Mouse (Mus musculus): Measurements from ENCODE around the gene AC109138.7. TPM values are rescaled to one million over a fixed set of nuclear protein-coding genes. Genes with fewer than 3 reads are reported as not detected.

Gene AC109138.7
- polyA plus RNA-seq, 1 experiment from 2014 or later = not detected

DNA sequence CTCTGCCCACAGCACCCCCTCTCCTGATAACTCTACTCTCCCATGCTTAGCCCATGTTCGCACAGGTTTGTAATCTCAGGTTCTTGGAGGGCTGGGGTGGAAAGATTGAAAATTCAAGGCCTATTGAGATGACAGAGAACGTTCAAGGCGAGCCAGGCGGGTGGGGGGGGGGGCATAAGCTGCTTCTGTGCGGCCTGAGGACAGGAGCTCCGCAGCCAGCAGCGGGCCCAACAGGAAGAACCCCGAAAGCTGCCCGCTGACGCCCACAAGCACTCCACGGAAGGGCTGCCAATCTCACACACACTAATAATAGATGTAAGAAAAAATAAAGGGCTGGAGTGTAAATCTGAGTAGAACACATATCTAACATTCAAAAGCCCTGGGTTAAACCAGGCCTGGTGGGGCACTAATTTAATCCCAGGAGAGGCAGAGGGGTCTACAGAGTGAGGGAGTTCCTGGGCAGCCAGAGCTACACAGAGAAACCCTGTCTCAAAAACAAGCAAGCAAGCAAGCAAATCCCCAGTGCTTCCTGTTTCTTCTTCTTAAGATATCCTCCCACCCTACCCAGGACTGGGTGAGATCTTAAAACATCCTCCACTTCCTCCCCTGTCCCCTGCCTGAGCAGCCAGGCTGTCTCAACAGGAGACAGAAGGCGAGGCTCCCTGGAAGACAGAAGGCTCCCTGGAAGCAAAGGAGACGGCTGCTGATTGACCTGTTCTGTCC is 10.4 kb upstream of the AC109138.7 start:
- ATAC-seq (peak; percentile 38), DNase-seq (ENCODE audit: low spot score) (peak; percentile 51)
- Histone ChIP-seq H3K4me1 (ENCODE audit: insufficient read depth, low read depth, low read length) (no peaks in the 10 kb centered on the region; the same call in 1 of the 2 replicates), H3K36me3 (ENCODE audit: insufficient read depth, low read length) (no peaks in the 10 kb centered on the region), H3K9me3 (ENCODE audit: low read length) (no peaks in the 10 kb centered on the region), H3K4me3 (ENCODE audit: low read depth, low read length) (no peak overlapping the region), H3K27ac (ENCODE audit: low read length) (peak overlapping the region; percentile 69), H3K4me2 (replicated peaks; ENCODE audit: low read depth, low read length) (no peak overlapping the region), H3K9ac (replicated peaks; ENCODE audit: low read depth) (no peak overlapping the region), H3K27me3 (replicated peaks; ENCODE audit: insufficient read depth, low read length) (no peaks in the 10 kb centered on the region)
- 51% methylated on average over 13 of the region's 13 CpGs for WGBS
- TF ChIP-seq EP300 (IDR thresholded peaks at IDR 0.05) (peak; percentile 49), CTCF (IDR thresholded peaks at IDR 0.05) (no peak)

DNA sequence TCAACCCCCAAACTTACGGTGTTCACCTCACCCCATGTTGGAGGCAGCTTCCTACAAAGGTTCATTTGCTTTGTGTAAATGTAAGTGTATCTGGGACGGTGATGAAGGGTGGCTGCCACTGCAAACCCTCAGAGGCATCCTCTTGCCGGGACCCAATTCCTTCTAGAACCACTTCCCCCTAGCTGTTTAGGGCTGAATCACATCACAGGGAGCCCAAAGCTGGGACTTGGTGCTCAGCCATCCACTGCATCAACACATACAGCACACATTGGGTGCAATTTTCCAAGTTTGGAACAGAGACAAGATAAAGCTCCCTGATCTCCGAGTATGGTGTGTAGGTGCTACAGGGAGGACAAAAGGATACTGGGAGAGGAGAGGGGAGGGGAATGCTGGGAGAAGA is 9.3 kb upstream of the AC109138.7 start:
- no peak for ATAC-seq
- WGBS = 62% methylated on average over 3 of the region's 4 CpGs
- Histone ChIP-seq H3K36me3 (ENCODE audit: insufficient read depth, low read length) (no peaks in the 10 kb centered on the region), H3K27ac (ENCODE audit: low read length) (no peak overlapping the region), H3K4me2 (replicated peaks; ENCODE audit: low read depth, low read length) (no peak overlapping the region), H3K4me3 (ENCODE audit: low read depth, low read length) (no peak overlapping the region), H3K4me1 (ENCODE audit: insufficient read depth, low read depth, low read length) (no peaks in the 10 kb centered on the region; the same call in 1 of the 2 replicates), H3K27me3 (replicated peaks; ENCODE audit: insufficient read depth, low read length) (no peaks in the 10 kb centered on the region), H3K9ac (replicated peaks; ENCODE audit: low read depth) (no peak overlapping the region), H3K9me3 (ENCODE audit: low read length) (no peaks in the 10 kb centered on the region)
- TF ChIP-seq CTCF (IDR thresholded peaks at IDR 0.05) (peak; percentile 37), EP300 (IDR thresholded peaks at IDR 0.05) (no peak)
- no peak for DNase-seq (ENCODE audit: low spot score)

- Histone ChIP-seq H3K27me3 (replicated peaks; ENCODE audit: insufficient read depth, low read length) (no peaks in the 10 kb centered on the region), H3K9me3 (ENCODE audit: low read length) (no peaks in the 10 kb centered on the region), H3K27ac (ENCODE audit: low read length) (no peak overlapping the region), H3K4me3 (ENCODE audit: low read depth, low read length) (no peak overlapping the region), H3K9ac (replicated peaks; ENCODE audit: low read depth) (no peak overlapping the region), H3K36me3 (ENCODE audit: insufficient read depth, low read length) (no peaks in the 10 kb centered on the region), H3K4me2 (replicated peaks; ENCODE audit: low read depth, low read length) (no peak overlapping the region), H3K4me1 (ENCODE audit: insufficient read depth, low read depth, low read length) (no peaks in the 10 kb centered on the region; the same call in 1 of the 2 replicates)
- WGBS = 0% methylated on average over 2 of the region's 2 CpGs
- ATAC-seq = peak; percentile 75
- TF ChIP-seq CTCF (IDR thresholded peaks at IDR 0.05) = peak; percentile 100
- no peak for TF ChIP-seq EP300 (IDR thresholded peaks at IDR 0.05)
- DNase-seq (ENCODE audit: low spot score) = peak; percentile 87
Observed at GRCm38 (mm10) chr19:4206971-4207370, 7.2 kb upstream of the AC109138.7 start.

GRCm38 (mm10) chr19:4208563-4208962 is 5.6 kb upstream of the AC109138.7 start:
- Histone ChIP-seq H3K36me3 (ENCODE audit: insufficient read depth, low read length) (no peaks in the 10 kb centered on the region), H3K27me3 (replicated peaks; ENCODE audit: insufficient read depth, low read length) (no peaks in the 10 kb centered on the region), H3K4me3 (ENCODE audit: low read depth, low read length) (no peak overlapping the region), H3K9ac (replicated peaks; ENCODE audit: low read depth) (no peak overlapping the region), H3K27ac (ENCODE audit: low read length) (no peak overlapping the region), H3K4me1 (ENCODE audit: insufficient read depth, low read depth, low read length) (peaks cover 7% of the 10 kb centered on the region), H3K9me3 (ENCODE audit: low read length) (no peaks in the 10 kb centered on the region), H3K4me2 (replicated peaks; ENCODE audit: low read depth, low read length) (no peak overlapping the region)
- DNase-seq (ENCODE audit: low spot score) (no peak), ATAC-seq (no peak)
- TF ChIP-seq CTCF (IDR thresholded peaks at IDR 0.05) (no peak), EP300 (IDR thresholded peaks at IDR 0.05) (no peak)
- 54% methylated on average over 5 of the region's 5 CpGs for WGBS

GRCm38 (mm10) chr19:4211891-4212588 is 2.1 kb upstream of the AC109138.7 start:
- H3K36me3 ChIP-seq (ENCODE audit: insufficient read depth, low read length) = no peaks in the 10 kb centered on the region
- peaks cover 17% of the 10 kb centered on the region for H3K4me1 ChIP-seq (ENCODE audit: insufficient read depth, low read depth, low read length)
- no peaks in the 10 kb centered on the region for H3K27me3 ChIP-seq (replicated peaks; ENCODE audit: insufficient read depth, low read length)
- no peak overlapping the region for H3K4me2 ChIP-seq (replicated peaks; ENCODE audit: low read depth, low read length)
- DNase-seq (ENCODE audit: low spot score) (no peak), ATAC-seq (no peak)
- whole genome bisulfite sequencing = 70% methylated on average over 4 of the region's 4 CpGs
- TF ChIP-seq CTCF (IDR thresholded peaks at IDR 0.05) (no peak), EP300 (IDR thresholded peaks at IDR 0.05) (no peak)
- no peaks in the 10 kb centered on the region for H3K9me3 ChIP-seq (ENCODE audit: low read length)
- no peak overlapping the region for H3K9ac ChIP-seq (replicated peaks; ENCODE audit: low read depth)
- no peak overlapping the region for H3K27ac ChIP-seq (ENCODE audit: low read length)
- H3K4me3 ChIP-seq (ENCODE audit: low read depth, low read length) = no peak overlapping the region

DNA sequence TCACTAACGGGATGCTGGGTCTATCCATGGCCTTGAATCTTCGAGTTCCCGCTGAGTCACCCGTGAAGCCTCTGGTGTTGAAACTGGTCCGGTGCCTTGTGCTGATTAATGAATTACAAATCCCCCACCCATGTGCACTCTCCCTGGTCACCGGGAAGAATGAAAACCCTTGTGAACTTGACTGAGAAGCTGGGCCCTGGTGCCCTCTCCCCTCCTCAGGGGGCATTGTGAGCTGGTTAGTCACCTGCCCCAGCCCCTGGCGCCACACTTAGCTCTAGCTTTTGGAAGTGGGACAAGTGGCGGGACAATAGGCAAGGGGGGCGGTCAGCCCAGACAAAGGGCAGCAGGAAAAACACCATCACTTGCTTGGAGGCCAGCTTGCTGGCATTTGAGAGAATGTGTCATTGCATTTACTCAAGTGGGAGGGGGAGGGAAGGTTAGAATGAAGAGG is 608 bp upstream of the AC109138.7 start:
- DNase-seq (ENCODE audit: low spot score) (peak; percentile 88), ATAC-seq (peak; percentile 68)

More for the DNA sequence above, 608 bp upstream of the AC109138.7 start:
- no peaks in the 10 kb centered on the region for H3K9me3 ChIP-seq (ENCODE audit: low read length)
- H3K4me2 ChIP-seq (replicated peaks; ENCODE audit: low read depth, low read length) = peak overlapping the region; percentile 99
- peaks cover 21% of the 10 kb centered on the region for H3K4me1 ChIP-seq (ENCODE audit: insufficient read depth, low read depth, low read length)
- no peaks in the 10 kb centered on the region for H3K36me3 ChIP-seq (ENCODE audit: insufficient read depth, low read length)
- H3K27ac ChIP-seq (ENCODE audit: low read length) = peak overlapping the region; percentile 90
- peak overlapping the region; percentile 90; the same call in 1 of the 2 replicates for H3K9ac ChIP-seq (replicated peaks; ENCODE audit: low read depth)
- H3K4me3 ChIP-seq (ENCODE audit: low read depth, low read length) = peak overlapping the region; percentile 79; the same call in 1 of the 2 replicates
- peak; percentile 42 for TF ChIP-seq EP300 (IDR thresholded peaks at IDR 0.05)
- no peak for TF ChIP-seq CTCF (IDR thresholded peaks at IDR 0.05)
- H3K27me3 ChIP-seq (replicated peaks; ENCODE audit: insufficient read depth, low read length) = no peaks in the 10 kb centered on the region
- 13% methylated on average over 9 of the region's 9 CpGs for WGBS
